Mouse (Mus musculus) cerebellum, postnatal 14 days (tissue): ENCODE results near the gene Ndufs8.

Experiments used
- DNase-seq, 2 experiments: peaks; one replicate each; pipeline ENCODE4 v3.0.0; 2021; ENCODE audit warnings: mixed read lengths in 2 of 2

Gene Ndufs8

GRCm38 (mm10) chr19:3903648-3904362, 8.8 kb downstream of the Ndufs8 start:
- DNase-seq, result no peak

- DNase-seq, result no peak
These were observed 9.6 kb downstream of the Ndufs8 start for GRCm38 (mm10) chr19:3902966-3903365.

DNA sequence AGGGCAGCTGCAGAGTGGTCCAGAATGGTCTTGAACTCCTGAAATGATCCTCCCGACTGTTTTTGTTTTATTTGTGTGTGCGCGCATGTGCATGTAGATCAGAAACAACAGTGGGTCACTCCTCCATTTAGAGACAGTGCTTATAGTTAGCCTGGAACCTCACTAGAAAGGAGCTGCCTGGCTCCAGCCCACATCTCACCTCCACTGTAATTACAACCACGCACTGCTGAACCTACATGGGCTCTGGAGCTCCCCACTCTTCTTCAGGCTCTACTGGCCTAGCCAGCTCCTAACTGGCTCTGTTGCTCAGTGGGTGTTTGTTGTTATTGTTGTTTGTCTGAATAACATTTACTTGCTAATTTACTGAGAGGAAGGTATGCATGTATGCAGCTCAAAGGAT, 13.0 kb downstream of the Ndufs8 start:
- no peak for DNase-seq

GRCm38 (mm10) chr19:3898952-3899351, 13.6 kb downstream of the Ndufs8 start:
- no peak for DNase-seq

- DNase-seq, result no peak
These were observed 15.0 kb downstream of the Ndufs8 start for GRCm38 (mm10) chr19:3897557-3897956.

DNA sequence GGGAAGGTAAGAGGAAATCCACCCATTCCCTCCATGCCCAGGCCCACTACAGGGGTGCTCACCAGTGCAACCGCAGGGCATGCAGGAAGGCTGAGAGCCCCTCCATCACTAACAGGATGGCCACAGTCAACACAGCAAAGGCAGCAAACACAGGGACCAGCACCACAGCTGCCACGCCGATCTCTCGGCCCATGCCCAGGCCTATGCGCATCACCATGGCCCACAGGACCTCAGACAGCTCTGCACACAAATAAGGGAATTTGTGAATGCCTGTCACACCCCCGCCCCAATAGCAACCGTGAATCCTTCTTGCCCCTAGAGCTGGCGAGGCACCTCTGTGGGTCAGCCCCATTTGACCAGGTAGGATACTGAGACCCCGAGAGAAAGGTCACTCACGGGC, 16.4 kb downstream of the Ndufs8 start:
- no peak for DNase-seq

DNA sequence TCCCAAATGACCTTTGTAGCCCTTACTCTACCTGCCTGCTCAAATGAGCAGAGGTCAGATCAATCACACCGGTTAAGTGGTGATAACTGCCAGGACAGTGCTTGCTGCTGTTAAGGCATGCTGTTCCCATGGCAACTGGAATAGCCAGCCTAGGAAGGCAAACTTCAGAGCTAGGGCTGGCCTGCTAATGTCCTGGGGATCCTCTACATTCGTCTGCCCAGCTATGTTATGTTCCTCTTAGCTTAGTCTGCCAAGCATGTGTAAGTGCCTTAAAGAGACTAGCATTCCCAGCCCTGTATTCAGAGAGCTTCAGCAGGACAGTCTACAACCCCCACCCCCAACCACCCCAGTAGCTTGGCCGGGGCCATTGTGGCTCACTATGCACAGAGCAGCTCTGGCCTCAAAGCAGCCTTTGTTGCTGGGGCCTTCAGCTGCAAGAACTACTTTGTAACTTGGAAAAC, 17.4 kb downstream of the Ndufs8 start:
- no peak for DNase-seq

- no peak for DNase-seq
These were observed 18.3 kb downstream of the Ndufs8 start for GRCm38 (mm10) chr19:3894294-3894693.

DNA sequence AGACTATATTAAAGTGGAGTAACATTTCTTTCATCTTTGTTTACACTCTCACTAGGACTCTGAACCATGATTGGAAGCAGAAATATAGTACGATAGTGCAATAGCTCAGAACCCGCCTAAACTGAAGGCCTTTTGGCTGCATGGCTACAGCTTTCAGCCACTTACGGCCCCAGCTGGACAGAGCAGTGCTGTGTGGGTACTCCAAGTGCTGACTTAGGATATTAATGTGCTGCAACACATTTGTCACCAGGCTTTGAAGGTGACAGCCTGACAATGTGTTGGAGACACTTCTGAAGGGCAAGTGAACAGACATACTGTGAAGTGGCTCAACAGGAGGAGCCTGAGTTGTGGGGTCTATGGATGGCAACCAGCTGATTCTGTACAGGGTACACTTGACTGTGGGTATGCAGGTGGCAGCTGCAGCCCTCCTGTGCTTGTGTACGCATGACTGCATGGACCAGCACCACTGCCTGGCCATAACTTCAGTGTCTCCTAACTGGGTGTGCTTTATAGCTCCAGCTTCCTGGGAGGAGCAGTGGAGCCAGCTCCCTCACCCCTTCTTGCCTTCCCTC, 18.9 kb downstream of the Ndufs8 start:
- no peak for DNase-seq

- no peak for DNase-seq
These were observed 22.4 kb downstream of the Ndufs8 start for GRCm38 (mm10) chr19:3890181-3890580.

DNA sequence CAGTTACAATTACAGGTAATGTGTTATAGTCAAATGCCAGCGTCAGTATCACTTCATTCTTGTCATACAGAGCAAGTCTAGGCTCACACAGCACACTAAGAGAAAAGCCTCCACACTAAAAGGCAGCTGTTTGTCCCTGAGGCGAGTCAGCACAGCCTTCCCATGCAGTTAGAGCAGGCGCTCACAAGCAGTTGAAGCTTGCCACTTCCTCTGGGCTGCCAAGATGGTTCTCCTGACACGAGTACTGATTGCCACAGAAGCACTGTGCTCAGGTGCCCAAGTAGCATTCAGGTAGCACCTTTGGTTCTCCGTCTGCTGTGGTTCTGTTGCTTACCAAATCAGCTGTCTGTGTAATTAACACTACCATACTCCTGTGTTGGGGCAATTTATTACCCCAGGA, 23.5 kb downstream of the Ndufs8 start:
- DNase-seq, result no peak

DNA sequence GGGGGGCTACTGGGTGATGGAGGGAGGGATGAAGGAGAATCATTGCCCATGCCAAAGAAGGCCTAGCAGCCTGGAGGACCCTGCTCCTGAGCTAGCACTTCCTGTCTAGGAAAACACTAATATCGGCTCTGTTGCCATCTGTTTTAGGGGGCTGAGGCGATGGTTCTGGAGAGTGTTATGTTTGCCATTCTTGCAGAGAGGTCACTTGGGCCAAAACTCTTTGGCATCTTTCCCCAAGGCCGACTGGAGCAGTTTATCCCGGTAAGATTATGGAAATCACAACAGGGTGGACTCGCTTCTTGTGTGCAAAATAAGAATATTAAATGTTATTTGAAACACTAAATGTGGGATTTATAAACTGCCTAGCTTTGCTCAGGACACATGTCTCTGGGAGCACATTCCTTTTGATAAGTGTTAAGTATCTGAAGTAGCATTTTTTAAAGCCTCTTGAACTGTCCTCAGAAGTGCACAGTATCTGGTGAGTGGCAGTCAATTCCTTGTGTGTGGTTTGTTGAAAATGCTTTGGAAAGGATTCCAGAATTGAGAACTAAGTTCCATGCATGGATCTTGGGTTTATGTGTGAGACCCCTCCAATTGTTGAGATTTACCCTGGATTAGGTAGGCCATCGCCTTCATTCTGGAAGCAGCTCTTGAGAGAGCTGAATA, 28.1 kb downstream of the Ndufs8 start:
- DNase-seq, result peak in 1 of 2 experiments; percentile 41

- no peak for DNase-seq
These were observed 30.4 kb downstream of the Ndufs8 start for GRCm38 (mm10) chr19:3882214-3882613.

DNA sequence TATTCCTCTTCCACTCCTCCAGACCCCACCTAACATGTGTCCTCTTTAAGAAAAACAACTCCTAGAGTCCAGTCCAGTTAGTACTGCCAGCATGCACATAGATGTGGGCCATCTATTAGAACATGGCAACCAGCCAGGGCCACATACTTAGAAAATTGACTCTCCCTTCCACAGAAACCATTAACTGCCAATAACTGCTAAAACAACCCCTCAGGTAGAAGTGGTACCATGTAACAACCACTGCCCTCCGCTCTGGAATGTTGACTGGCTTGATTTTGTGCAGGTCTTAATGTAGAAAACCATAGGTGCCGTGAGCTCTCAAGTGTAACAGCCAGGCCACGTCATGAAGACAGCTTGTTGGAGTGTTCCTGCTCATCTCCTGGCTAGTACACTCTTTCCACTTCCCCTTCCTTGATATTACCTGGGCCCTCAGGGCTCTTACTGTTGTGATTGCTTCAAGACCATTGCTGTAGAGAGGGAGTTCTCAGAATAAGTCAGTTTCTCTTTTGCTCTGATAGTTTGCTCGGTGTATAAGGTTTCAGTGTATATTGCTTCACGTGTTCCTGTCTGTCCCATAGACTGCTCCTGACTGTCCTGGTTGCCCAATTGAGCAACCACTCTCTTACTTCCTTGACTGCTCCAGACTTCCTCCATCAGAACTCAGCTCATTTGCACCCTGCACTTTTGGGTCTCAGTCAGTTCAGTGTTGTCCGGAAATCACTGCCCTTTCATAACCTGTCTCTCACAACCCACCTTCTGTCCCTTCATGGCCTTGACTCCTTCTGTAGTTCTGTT, 32.3 kb downstream of the Ndufs8 start:
- DNase-seq, result no peak

DNA sequence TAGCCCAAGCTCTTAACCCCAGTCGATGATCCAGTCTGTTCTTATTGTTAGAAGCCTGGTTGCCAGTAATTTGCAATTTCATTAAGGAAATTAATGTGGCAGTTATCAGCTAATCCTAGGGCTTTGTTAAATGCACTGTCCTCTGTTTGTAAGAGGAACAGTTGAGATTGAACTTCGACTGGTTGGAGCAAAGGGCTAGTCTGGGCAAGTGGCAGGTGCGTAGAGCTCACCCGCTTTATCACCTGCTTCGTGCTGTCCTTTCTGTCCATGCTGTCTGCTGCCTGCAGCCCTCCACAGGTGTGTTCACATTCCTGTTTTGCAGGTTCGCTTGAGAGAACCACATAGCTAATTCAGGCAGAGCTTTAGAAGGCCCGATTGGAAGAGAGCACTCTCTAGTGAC, 37.5 kb downstream of the Ndufs8 start:
- no peak for DNase-seq

GRCm38 (mm10) chr19:3872373-3872772, 40.2 kb downstream of the Ndufs8 start:
- peak; percentile 67 to 73 for DNase-seq

DNA sequence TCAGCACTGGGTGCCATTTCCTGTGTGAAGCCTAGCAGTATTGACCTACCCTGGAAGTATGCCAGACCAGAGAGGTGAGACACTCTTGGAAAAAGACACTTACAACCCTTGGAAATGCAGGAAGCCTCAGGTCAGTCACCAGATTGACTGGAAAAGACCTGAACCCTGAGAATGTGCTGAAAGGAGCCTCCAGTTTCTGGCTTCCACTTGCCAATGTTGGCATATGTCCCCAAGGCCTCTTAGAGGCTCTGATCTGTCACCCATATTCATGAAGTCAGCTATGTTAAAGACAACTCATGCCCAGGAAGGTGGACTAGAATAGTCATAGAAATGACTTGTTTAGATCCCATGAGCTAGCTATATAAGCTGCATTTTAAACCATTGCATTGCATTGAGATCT, 41.1 kb downstream of the Ndufs8 start:
- no peak for DNase-seq

- DNase-seq, result no peak
These were observed 44.3 kb downstream of the Ndufs8 start for GRCm38 (mm10) chr19:3868290-3868689.

- DNase-seq, result no peak
These were observed 47.6 kb downstream of the Ndufs8 start for GRCm38 (mm10) chr19:3864960-3865359.

GRCm38 (mm10) chr19:3862713-3863112, 49.9 kb downstream of the Ndufs8 start:
- DNase-seq, result no peak
